Mouse (Mus musculus) myocyte (in vitro differentiated cells): ENCODE results near the gene Mphosph6. TPM values are rescaled to one million over a fixed set of nuclear protein-coding genes. Genes with fewer than 3 reads are reported as not detected.
A peak's percentile ranks its signal among the peaks of the same experiment; 100 is the strongest.

ENCODE experiments used
- H3K27me3 ChIP-seq: one replicate; pipeline ENCODE4 v1.6.1; 2011; ENCODE audit not compliant: control insufficient read depth, insufficient read depth, insufficient read length
- H3K36me3 ChIP-seq: one replicate; pipeline ENCODE4 v1.6.1; 2011; ENCODE audit not compliant: control insufficient read depth, insufficient read depth
- H3K4me2 ChIP-seq: one replicate; pipeline ENCODE4 v1.6.1; 2011; ENCODE audit warnings: low read depth, control low read depth
- H3K4me3 ChIP-seq: one replicate; pipeline ENCODE4 v1.5.1; 2011; ENCODE audit warnings: mild to moderate bottlenecking, control low read depth, moderate library complexity
- H3K79me2 ChIP-seq: one replicate; pipeline ENCODE4 v1.6.1; 2011; ENCODE audit not compliant: control insufficient read depth, insufficient read depth
- H3ac ChIP-seq: one replicate; pipeline ENCODE4 v1.6.1; 2011; ENCODE audit not compliant: control insufficient read depth, insufficient read length
- CEBPB ChIP-seq: IDR thresholded peaks from 2 replicates; pipeline ENCODE4 v1.6.1; 2011; ENCODE audit warnings: mild to moderate bottlenecking, moderate library complexity; ENCODE audit not compliant: poor library complexity, insufficient read depth, severe bottlenecking
- E2F4 ChIP-seq: IDR thresholded peaks from one replicate; pipeline ENCODE4 v1.6.1; 2011; ENCODE audit warnings: mild to moderate bottlenecking, control low read depth, moderate library complexity; ENCODE audit not compliant: insufficient read depth
- MAX ChIP-seq: IDR thresholded peaks from one replicate; pipeline ENCODE4 v1.6.1; 2011; ENCODE audit warnings: low read depth, mild to moderate bottlenecking, control low read depth
- MYOD1 ChIP-seq, 3 experiments: IDR thresholded peaks; one replicate each; pipeline ENCODE4 v1.6.1; 2011; ENCODE audit warnings: control low read depth in 2 of 3, low read depth in 2 of 3, mild to moderate bottlenecking in 2 of 3, moderate library complexity in 1 of 3; ENCODE audit not compliant: insufficient read length in 2 of 3, control insufficient read depth in 1 of 3
- MYOG ChIP-seq, 3 experiments: IDR thresholded peaks; one replicate each; pipeline ENCODE4 v1.6.1; 2011; ENCODE audit warnings: control low read depth in 2 of 3, low read depth in 2 of 3, mild to moderate bottlenecking in 2 of 3; ENCODE audit not compliant: insufficient read length in 2 of 3, control insufficient read depth in 1 of 3, insufficient read depth in 1 of 3
- POLR2A ChIP-seq: IDR thresholded peaks from one replicate; pipeline ENCODE4 v1.6.1; 2011; ENCODE audit warnings: low read depth, mild to moderate bottlenecking, control low read depth, moderate library complexity; ENCODE audit not compliant: insufficient read length
- POLR2AphosphoS2 ChIP-seq: IDR thresholded peaks from one replicate; pipeline ENCODE4 v1.6.1; 2011; ENCODE audit warnings: low read depth, control low read depth; ENCODE audit not compliant: insufficient read length
- REST ChIP-seq: IDR thresholded peaks from one replicate; pipeline ENCODE4 v1.6.1; 2011; ENCODE audit warnings: mild to moderate bottlenecking, control low read depth, moderate library complexity; ENCODE audit not compliant: insufficient read depth, insufficient read length
- SRF ChIP-seq: IDR thresholded peaks from one replicate; pipeline ENCODE4 v1.6.1; 2011; ENCODE audit warnings: low read depth; ENCODE audit not compliant: control insufficient read depth, insufficient read length
- TCF12 ChIP-seq: IDR thresholded peaks from one replicate; pipeline ENCODE4 v1.6.1; 2011; ENCODE audit warnings: mild to moderate bottlenecking, control low read depth; ENCODE audit not compliant: poor library complexity, insufficient read depth, severe bottlenecking
- TCF3 ChIP-seq: IDR thresholded peaks from one replicate; pipeline ENCODE4 v1.6.1; 2011; ENCODE audit warnings: low read depth, control low read depth; ENCODE audit not compliant: insufficient read length
- USF1 ChIP-seq: IDR thresholded peaks from one replicate; pipeline ENCODE4 v1.6.1; 2011; ENCODE audit warnings: low read depth, mild to moderate bottlenecking, control low read depth, moderate library complexity
- polyA plus RNA-seq: library from polyadenylated mRNA; unstranded; fragments of >200 nt; fragmentation: generic; extraction: Trizol; gene quantifications from one replicate; pipeline ENCODE4 v1.2.1, GENCODE M21; 2012; ENCODE audit warnings: missing spikeins

The Mphosph6 gene
- polyA plus RNA-seq, 1 experiment: 17.2 TPM

- H3K27me3 ChIP-seq: peaks cover 24% of the 10 kb centered on the region
- no peaks in the 10 kb centered on the region for H3K79me2 ChIP-seq
- H3ac ChIP-seq: no peak overlapping the region
- no peak overlapping the region for H3K4me3 ChIP-seq
- no peaks in the 10 kb centered on the region for H3K36me3 ChIP-seq
- TF ChIP-seq TCF3 (no peak), REST (no peak), TCF12 (no peak), MYOG (IDR thresholded peaks at IDR 0.05; ENCODE audit: control insufficient read depth in 1 of 3, insufficient read depth in 1 of 3, insufficient read length in 2 of 3, low read depth in 2 of 3) (no peak), CEBPB (no peak), POLR2A (no peak)
- no peak overlapping the region for H3K4me2 ChIP-seq
Measured at GRCm38 (mm10) chr8:117813524-117813923, 11.8 kb upstream of the Mphosph6 start.

GRCm38 (mm10) chr8:117810676-117811075 lies 8.9 kb upstream of the Mphosph6 start:
- Histone ChIP-seq H3K27me3 (peaks cover 22% of the 10 kb centered on the region), H3K4me2 (no peak overlapping the region), H3K36me3 (no peaks in the 10 kb centered on the region), H3ac (no peak overlapping the region), H3K4me3 (no peak overlapping the region), H3K79me2 (no peaks in the 10 kb centered on the region)
- TF ChIP-seq USF1 (no peak), MAX (no peak), MYOD1 (IDR thresholded peaks at IDR 0.05; ENCODE audit: control insufficient read depth in 1 of 3, insufficient read length in 2 of 3, low read depth in 2 of 3) (no peak), E2F4 (no peak), SRF (no peak), TCF3 (no peak), POLR2AphosphoS2 (no peak), MYOG (IDR thresholded peaks at IDR 0.05; ENCODE audit: control insufficient read depth in 1 of 3, insufficient read depth in 1 of 3, insufficient read length in 2 of 3, low read depth in 2 of 3) (no peak), CEBPB (no peak), TCF12 (no peak), POLR2A (no peak), REST (no peak)

GRCm38 (mm10) chr8:117805419-117805818 lies 3.7 kb upstream of the Mphosph6 start:
- Histone ChIP-seq H3K79me2 (peaks cover 13% of the 10 kb centered on the region), H3K27me3 (no peaks in the 10 kb centered on the region), H3K36me3 (no peaks in the 10 kb centered on the region), H3K4me2 (no peak overlapping the region), H3K4me3 (no peak overlapping the region), H3ac (no peak overlapping the region)
- TF ChIP-seq MYOD1 (IDR thresholded peaks at IDR 0.05; ENCODE audit: control insufficient read depth in 1 of 3, insufficient read length in 2 of 3, low read depth in 2 of 3): no peak
- no peak for TF ChIP-seq POLR2AphosphoS2
- TF ChIP-seq MAX: no peak
- TF ChIP-seq MYOG (IDR thresholded peaks at IDR 0.05; ENCODE audit: control insufficient read depth in 1 of 3, insufficient read depth in 1 of 3, insufficient read length in 2 of 3, low read depth in 2 of 3): no peak
- TF ChIP-seq E2F4: no peak
- no peak for TF ChIP-seq POLR2A
- no peak for TF ChIP-seq TCF12
- TF ChIP-seq TCF3: no peak
- TF ChIP-seq USF1: no peak

- peak overlapping the region; percentile 89 for H3K4me3 ChIP-seq
- H3K79me2 ChIP-seq: peaks cover 28% of the 10 kb centered on the region
- peak overlapping the region; percentile 44 for H3ac ChIP-seq
- H3K27me3 ChIP-seq: no peaks in the 10 kb centered on the region
- H3K36me3 ChIP-seq: peaks cover 12% of the 10 kb centered on the region
- H3K4me2 ChIP-seq: peak overlapping the region; percentile 93
- peak in 2 of 3 experiments; percentile 17 to 38 for TF ChIP-seq MYOD1 (IDR thresholded peaks at IDR 0.05; ENCODE audit: control insufficient read depth in 1 of 3, insufficient read length in 2 of 3, low read depth in 2 of 3)
- no peak for TF ChIP-seq TCF3
Measured at GRCm38 (mm10) chr8:117802299-117802689, 551 bp upstream of the Mphosph6 start.

- Histone ChIP-seq H3K4me2 (no peak overlapping the region), H3K27me3 (no peaks in the 10 kb centered on the region), H3K79me2 (peaks cover 28% of the 10 kb centered on the region), H3K36me3 (peaks cover 21% of the 10 kb centered on the region), H3K4me3 (no peak overlapping the region), H3ac (no peak overlapping the region)
- no peak for TF ChIP-seq SRF
- TF ChIP-seq POLR2A: no peak
- no peak for TF ChIP-seq USF1
- no peak for TF ChIP-seq E2F4
- TF ChIP-seq CEBPB: no peak
Measured at GRCm38 (mm10) chr8:117798066-117798465, 3.7 kb downstream of the Mphosph6 start.

GRCm38 (mm10) chr8:117796464-117796863 lies 5.3 kb downstream of the Mphosph6 start:
- Histone ChIP-seq H3K36me3 (peaks cover 28% of the 10 kb centered on the region), H3K27me3 (no peaks in the 10 kb centered on the region), H3K4me2 (no peak overlapping the region)

More at GRCm38 (mm10) chr8:117796464-117796863, 5.3 kb downstream of the Mphosph6 start:
- no peak for TF ChIP-seq CEBPB
- no peak for TF ChIP-seq TCF12
- no peak for TF ChIP-seq POLR2AphosphoS2
- no peak for TF ChIP-seq TCF3
- no peak for TF ChIP-seq MAX
- no peak for TF ChIP-seq SRF
- no peak for TF ChIP-seq USF1
- no peak for TF ChIP-seq E2F4
- no peak for TF ChIP-seq REST
- no peak for TF ChIP-seq MYOG (IDR thresholded peaks at IDR 0.05; ENCODE audit: control insufficient read depth in 1 of 3, insufficient read depth in 1 of 3, insufficient read length in 2 of 3, low read depth in 2 of 3)
- TF ChIP-seq POLR2A: no peak
- no peak for TF ChIP-seq MYOD1 (IDR thresholded peaks at IDR 0.05; ENCODE audit: control insufficient read depth in 1 of 3, insufficient read length in 2 of 3, low read depth in 2 of 3)
- Histone ChIP-seq H3K79me2 (peaks cover 25% of the 10 kb centered on the region), H3ac (no peak overlapping the region), H3K4me3 (no peak overlapping the region)
